Mouse (Mus musculus): ENCODE results near the gene Hlf.

The Hlf gene

DNA sequence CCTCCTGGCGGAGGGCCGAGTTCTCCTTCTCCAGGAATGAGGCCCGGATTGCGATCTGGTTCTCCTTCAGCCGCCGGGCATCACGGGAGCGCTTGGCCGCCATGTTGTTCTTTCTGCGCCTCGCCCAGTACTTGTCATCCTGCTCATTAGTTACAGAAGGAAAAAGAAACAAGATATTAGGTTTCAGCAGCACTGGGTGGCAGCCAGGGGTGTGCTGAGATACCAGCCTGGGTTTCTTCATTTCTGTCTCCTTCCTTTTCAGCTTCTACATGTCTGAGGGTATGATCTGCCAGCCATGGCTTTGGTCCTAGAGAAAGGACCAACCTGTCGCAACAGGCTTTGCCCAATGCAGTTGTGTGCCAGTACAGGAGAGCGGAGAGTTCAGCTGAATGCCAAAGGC is 49.9 kb downstream of the Hlf start:
- DNase-seq (ENCODE audit: low spot score) = no peak

DNA sequence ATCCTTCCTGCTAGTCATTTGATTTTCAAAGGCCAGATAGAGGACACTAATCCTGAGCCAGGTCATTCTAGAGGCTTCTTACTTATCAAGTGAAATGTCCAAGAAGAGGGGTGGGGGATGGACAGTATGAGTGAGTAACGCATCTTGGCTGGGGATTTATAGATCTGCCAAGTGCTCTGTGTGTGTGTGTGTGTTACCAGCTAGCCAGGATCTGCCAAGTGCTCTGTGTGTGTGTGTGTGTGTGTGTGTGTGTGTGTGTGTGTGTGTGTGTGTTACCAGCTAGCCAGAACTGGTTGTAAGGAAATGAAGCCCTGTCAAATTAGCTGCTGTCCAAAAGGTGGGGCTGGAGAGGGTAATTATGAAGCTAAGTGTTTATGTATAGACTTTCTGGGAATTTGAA is 55.9 kb downstream of the Hlf start:
- no peak for DNase-seq (ENCODE audit: low spot score)

DNA sequence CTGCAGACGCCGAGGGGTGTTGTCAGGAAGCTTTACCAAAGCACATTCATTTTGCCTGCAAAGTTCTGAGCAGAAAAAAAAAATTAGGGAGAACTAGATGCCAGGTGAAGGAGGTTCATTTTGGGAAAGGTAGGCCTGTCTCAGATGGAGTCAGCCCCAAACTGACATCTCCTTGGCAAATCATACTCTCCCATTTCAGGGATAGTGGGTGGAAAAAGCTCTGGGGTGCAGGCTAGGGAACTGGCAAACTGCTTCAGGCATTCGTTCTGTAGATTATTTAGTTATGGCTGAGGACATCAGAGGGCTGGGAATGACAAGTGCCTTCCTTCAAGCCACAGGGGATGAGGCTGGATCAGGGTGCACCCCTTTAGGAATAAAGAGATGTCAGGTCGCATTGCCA is 58.0 kb downstream of the Hlf start:
- no peak for DNase-seq (ENCODE audit: low spot score)

DNA sequence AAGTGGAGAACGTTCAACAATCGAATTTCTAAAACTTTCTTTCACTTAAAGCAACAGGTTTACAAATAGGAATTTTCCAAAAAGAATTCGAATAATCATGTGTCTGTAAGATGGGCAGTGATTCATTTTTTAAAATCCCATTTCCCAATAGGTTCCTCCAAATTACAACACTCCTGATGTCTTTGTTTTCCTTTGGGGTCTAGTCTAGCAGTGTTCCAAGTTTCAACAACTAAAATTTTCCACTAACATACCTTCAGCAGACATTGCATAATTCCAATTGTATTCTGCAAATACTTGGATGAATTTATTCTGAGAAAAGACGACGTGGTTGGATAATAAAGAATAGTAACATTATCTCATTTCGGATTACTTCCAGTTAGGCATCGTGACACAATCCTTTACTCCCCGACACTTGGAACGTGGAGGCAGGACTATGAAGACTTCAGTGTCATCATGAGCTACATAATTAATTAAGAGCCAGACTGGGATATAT is 60.4 kb downstream of the Hlf start:
- DNase-seq (ENCODE audit: low spot score) = no peak

DNA sequence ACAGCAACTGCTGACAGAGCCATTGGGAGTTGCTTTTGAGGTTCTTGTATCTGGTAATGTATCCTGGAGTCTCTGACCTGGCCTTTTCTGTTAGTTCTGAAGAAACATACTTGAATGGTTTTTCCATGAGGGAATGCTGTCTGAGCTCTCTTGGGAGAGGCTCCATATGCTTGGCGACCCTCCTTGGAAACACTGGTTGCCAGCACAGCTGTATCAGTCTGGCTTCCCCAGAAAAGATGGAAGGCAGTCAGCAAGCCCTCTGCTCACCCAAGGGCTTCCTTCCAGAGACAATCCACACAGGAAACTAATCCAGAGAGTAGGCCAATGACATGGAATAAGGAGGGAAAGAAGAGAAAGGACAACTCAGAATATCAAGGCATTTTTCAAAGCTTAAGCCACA is 63.9 kb downstream of the Hlf start:
- no peak for DNase-seq (ENCODE audit: low spot score)

DNA sequence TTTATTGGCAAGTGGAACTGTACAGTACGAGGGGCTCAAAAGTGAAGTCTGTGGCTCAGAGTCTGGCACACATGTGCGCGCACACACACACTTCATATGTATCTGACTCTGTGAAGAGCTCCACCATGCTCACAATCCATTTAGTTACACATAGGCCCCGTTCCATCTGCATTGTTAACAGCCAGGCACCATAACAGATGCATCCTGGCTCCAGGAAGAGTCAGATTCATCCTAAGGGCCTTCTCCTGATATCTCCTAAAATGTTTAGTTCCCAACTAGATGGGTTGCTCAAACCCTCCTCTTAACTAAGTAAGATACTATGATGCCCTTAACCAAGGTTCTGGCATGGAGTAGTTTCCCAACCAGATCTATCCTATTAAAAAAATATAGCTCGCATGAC is 64.5 kb downstream of the Hlf start:
- DNase-seq (ENCODE audit: low spot score) = no peak

DNA sequence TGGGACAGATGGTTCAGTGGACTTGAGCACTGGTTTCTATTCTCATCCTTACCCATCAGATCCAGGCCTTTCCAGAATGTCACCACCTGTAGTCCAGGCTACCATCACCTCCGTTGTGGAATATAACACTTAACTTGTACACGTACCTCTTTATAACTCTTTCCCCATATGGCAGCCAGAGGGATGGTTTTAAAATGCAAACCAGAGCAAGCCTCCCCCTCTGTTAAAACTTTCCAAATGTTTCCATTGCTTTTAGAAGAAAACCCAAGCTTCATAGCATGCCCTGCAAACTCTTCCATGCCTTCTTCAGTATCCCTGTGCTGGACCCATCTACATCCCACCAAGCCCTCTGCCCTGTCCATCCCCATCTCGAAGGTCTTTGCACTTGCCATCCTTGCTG is 66.1 kb downstream of the Hlf start:
- no peak for DNase-seq (ENCODE audit: low spot score)

DNA sequence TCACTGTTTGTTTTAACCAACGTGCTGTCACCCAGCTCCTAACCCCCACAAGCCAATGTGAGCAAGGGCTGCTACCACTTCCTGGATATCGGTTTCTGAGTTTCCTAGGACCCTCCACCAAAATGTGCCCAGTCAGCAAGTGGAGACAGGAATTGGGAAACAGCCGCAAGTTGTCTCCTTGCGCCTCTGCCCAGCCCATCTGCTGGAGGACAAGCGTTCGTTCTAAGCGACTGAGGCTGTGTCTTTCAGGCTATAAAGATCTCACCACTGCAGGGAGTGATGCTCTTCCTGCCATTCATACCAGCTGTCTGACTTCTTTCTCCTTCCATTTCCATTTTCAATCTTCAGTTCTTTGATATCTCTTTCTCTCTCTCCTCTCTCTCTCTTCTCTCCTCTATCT is 69.8 kb downstream of the Hlf start:
- DNase-seq (ENCODE audit: low spot score) = no peak

DNA sequence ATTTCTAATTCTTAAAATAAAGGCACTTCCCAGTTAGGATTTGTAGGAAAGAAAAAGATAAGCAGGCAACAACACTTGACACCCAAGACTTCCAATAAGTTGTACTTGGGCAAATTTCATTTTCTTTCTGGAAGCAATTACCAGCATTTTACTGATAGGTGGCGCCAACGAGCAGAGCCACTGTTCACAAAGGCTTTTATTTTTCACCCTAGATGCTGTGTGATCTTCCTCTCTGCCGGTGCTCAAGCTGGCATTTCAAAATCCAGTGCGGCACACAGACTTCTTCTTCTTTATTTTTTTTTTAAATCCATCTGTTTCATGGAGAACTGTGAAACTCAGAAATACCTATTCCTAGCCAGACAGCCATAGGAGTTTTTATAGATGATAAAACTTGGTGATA is 73.2 kb downstream of the Hlf start:
- peak; percentile 15 for DNase-seq (ENCODE audit: low spot score)

DNA sequence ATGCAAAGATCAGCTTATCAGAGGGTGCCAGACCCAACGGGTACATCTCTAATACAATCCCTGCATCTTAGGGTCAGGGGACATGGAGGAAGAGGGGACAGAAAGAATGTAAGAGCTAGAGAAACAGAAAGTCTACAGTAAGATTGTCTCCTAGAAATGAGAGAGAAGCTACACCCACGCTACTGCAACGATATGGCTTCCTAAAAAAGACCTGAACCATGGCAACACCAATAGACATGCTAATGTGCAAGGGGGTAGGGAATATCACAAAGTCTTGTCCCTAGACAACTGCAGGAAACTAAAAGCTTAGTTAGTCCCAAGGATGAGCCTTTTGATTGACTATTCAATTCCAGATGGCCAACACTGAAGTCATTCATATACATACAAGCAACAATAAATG is 76.1 kb downstream of the Hlf start:
- no peak for DNase-seq (ENCODE audit: low spot score)

DNA sequence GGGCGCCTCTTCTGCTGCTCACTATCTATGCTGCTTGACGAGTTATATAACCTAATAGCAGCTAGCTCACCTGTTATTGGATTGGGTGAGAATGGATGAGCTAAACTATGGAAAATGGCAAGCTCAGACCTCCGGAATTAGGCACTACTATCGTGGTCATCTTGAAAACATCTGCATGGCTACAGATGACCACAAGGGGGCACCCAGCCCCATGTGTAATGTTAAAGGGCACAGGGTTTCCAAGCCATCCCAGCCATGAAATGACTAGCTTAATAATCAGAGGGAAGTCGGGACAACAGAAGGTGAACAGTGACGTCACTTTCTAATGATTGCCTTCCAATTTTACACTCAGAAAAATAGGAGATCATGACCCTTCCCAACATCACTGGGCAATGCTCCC is 83.7 kb downstream of the Hlf start:
- DNase-seq (ENCODE audit: low spot score) = peak; percentile 45

DNA sequence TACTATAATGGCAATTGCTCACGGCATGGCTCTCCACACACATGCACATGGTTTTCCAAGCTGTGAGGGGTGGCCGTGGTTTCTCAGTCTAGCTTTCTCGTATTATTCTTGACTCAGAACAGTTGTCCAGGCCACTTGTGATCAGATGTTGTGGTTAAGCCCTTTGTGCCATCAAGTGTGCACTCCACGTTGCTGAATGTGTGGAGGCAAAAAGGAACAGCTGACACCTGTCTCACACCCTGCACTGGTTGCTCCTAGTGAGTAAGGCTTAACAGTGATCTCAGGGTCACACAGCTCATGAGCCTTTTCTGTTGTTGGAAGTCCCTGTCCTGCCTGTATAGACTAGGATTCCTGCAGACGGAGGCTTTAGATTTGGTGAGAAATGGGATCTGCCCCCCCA is 84.6 kb downstream of the Hlf start:
- DNase-seq (ENCODE audit: low spot score) = no peak

DNA sequence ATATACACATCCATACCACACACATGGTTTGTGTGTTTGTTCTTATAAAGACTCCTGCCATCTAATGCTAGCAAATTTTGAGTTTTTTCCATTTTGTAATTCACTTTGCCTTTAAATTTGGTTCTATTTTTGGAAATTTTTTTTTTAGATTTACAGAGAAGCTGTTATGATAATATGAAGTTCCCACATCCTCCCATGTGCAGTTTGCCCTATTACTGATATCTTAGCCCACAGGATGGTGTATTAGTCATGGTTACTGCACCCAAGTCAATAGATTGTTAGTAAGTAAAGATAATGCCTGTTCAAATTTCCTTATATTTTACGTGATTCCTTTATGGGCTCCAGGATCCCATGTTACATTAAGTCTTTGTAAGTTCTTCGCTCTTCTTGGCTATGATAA is 96.1 kb downstream of the Hlf start:
- no peak for DNase-seq (ENCODE audit: low spot score)

DNA sequence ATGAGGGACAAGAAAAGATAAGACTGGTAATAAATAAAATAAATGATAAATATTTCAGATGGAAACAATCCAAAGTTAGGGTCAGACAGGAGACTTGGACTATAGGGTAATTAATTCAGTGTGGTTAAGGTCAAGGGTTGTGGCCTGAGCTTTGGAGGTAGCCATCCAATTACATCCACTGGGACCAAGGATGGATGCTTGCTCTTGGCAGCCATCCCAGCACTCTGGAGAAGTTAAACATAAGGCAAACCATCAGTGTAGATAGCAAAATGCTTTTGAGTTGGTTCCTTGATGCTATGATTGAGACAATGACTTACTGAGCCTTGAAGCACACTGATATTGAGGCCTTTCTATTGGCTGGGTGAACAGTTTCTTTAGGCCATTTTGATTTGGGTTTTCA is 97.9 kb downstream of the Hlf start:
- no peak for DNase-seq (ENCODE audit: low spot score)

DNA sequence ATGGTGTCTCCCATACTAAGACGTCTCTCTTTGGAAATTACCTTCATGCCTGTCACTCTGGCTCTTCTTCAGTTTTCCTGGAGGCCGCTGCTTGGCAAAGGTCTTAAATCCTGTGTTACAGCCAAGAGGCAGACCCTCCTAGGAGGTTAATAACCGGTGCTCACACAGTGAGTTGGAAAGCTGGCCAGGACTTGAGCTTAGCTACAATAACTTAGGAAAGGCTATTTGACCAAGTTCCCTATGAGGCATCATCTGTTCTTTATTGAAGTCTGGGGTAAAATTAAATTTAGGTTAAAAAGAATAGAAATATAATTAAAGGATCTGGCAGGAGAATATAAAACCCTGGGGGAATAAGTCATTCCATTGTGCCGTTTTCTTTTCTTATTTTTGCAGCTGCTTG is 99.5 kb downstream of the Hlf start:
- no peak for DNase-seq (ENCODE audit: low spot score)

DNA sequence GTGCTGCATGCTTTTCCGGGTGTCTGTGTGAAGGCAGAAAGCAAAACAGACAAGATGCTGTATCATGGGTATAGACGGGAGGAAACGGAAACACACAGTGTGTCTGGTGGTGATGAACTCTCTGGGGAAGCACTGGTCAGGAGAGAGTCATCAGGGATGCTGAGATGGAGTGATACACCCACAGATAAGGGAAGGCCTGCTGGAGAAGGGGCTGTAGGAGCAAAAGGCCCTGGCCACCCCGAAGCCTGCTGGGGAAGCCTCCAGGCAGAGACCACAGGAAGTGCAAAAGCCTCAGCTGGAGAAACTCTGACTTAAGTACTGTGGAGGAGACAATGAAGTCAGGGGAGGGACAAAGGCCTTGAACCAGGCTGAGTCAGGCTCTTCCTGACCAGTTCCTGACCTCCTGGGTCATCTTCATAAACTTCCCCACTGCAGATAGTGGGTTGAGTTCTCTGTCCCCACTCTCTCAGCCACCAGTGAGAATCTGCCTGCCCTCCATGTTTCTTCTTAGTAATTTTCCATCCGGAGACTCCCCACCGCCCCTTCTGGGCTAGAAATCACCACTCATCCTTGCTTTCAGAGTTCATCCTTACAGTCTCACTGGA is 104.0 kb downstream of the Hlf start:
- no peak for DNase-seq (ENCODE audit: low spot score)
